Mouse (Mus musculus): Measurements from ENCODE around the gene Per3. TPM values are rescaled to one million over a fixed set of nuclear protein-coding genes. Genes with fewer than 3 reads are reported as not detected.

The Per3 gene
- polyA plus RNA-seq, 1 experiment from 2014 or later, result 5.6 TPM

GRCm38 (mm10) chr4:150965555-150965951 lies 78.9 kb downstream of the Per3 start:
- DNase-seq (ENCODE audit: low spot score), result no peak
- Histone ChIP-seq H3K4me3 (no peak overlapping the region), H3K9me3 (no peaks in the 10 kb centered on the region), H3K4me1 (peaks cover 5% of the 10 kb centered on the region), H3K36me3 (no peaks in the 10 kb centered on the region), H3K27ac (no peak overlapping the region), H3K27me3 (ENCODE audit: insufficient read depth, poor library complexity, severe bottlenecking) (no peaks in the 10 kb centered on the region)
- 66% methylated on average over 11 of the region's 11 CpGs for WGBS

DNA sequence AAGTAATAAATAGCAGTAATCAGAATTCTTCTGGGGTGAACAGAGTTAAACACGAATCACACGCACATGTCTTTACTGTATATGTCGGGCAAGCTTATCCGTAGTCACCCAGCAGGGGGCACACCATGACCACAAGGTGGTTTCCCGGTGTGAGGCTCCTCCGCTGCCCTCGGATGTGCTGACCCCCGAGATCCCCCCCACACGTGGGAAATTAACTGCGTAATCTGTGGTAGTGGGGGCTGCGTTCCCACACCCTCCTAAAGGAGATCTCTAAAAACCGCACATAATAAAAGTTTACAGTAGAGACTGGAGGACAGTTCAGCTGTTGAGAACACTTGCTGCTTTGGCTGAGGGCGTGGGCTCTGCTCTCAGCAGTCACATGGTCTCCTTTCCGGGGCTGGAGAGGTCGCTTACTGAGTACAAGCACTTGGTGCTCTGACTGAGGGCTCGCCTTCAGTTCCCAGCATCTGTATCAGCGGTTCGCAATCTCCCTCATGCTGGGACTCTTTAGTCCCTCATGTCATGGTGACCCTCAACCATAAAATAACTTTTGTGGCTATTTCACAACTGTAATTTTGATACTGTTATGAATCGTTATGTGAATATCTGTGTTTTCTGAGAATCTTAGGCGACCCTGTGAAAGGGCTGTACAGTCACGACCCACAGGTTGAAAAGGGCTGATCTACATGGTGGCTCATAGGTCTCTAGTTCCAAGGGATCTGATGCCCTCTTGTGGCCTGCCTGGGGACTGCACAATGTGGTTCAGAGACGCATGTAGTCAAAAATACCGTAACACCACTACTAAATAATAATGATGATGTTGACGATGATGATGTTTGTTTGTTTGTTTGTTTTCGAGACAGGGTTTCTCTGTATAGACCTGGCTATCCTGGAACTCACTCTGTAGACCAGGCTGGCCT lies 79.6 kb downstream of the Per3 start:
- DNase-seq (ENCODE audit: low spot score), result peak; percentile 88
- WGBS, result 10% methylated on average over 25 of the region's 25 CpGs
- no peaks in the 10 kb centered on the region for H3K9me3 ChIP-seq
- peaks cover 5% of the 10 kb centered on the region for H3K4me1 ChIP-seq
- H3K27me3 ChIP-seq (ENCODE audit: insufficient read depth, poor library complexity, severe bottlenecking), result no peaks in the 10 kb centered on the region
- H3K36me3 ChIP-seq, result no peaks in the 10 kb centered on the region
- H3K4me3 ChIP-seq, result peak overlapping the region; percentile 51
- no peak overlapping the region for H3K27ac ChIP-seq

GRCm38 (mm10) chr4:150963711-150964110 lies 80.8 kb downstream of the Per3 start:
- H3K36me3 ChIP-seq, result no peaks in the 10 kb centered on the region
- DNase-seq (ENCODE audit: low spot score), result no peak
- H3K27me3 ChIP-seq (ENCODE audit: insufficient read depth, poor library complexity, severe bottlenecking), result no peaks in the 10 kb centered on the region
- H3K9me3 ChIP-seq, result no peaks in the 10 kb centered on the region
- H3K4me3 ChIP-seq, result no peak overlapping the region
- H3K27ac ChIP-seq, result no peak overlapping the region
- 59% methylated on average over 2 of the region's 2 CpGs for WGBS
- peaks cover 15% of the 10 kb centered on the region for H3K4me1 ChIP-seq

- Histone ChIP-seq H3K27ac (no peak overlapping the region), H3K4me3 (no peak overlapping the region), H3K27me3 (ENCODE audit: insufficient read depth, poor library complexity, severe bottlenecking) (no peaks in the 10 kb centered on the region), H3K9me3 (no peaks in the 10 kb centered on the region), H3K36me3 (no peaks in the 10 kb centered on the region), H3K4me1 (peaks cover 18% of the 10 kb centered on the region)
- WGBS, result 63% methylated on average over 6 of the region's 6 CpGs
- DNase-seq (ENCODE audit: low spot score), result no peak
Observed at GRCm38 (mm10) chr4:150962231-150962630, 82.2 kb downstream of the Per3 start.

DNA sequence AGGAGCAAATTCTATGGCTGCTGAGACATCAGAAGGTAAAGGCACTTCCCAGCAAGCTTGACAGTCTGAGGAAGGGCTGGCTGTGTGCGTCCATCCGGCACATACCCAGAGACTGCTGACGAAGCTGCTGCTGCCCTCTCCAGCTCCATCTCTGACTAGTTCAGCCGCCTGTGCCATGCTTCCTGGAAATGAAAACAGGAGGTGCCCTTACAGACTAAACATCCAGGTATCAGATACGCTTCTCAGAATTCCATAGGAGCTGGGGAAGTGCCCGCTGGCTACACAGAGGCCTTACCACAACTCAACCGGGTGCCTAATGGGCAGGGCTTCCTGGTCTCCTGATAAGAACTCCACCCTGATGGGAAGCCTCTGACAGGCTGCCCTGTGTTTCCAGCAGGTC lies 85.9 kb downstream of the Per3 start:
- DNase-seq (ENCODE audit: low spot score), result no peak

GRCm38 (mm10) chr4:150957106-150957458 lies 87.4 kb downstream of the Per3 start:
- no peak for DNase-seq (ENCODE audit: low spot score)
- Histone ChIP-seq H3K36me3 (no peaks in the 10 kb centered on the region), H3K27me3 (ENCODE audit: insufficient read depth, poor library complexity, severe bottlenecking) (peaks cover under 1% of the 10 kb centered on the region; the same call in 1 of the 2 replicates), H3K27ac (no peak overlapping the region), H3K9me3 (no peaks in the 10 kb centered on the region), H3K4me1 (peaks cover 17% of the 10 kb centered on the region), H3K4me3 (no peak overlapping the region)
- WGBS, result 69% methylated on average over 1 of the region's 1 CpGs

More for the DNA sequence above, 85.9 kb downstream of the Per3 start:
- no peaks in the 10 kb centered on the region for H3K9me3 ChIP-seq
- WGBS, result 67% methylated on average over 7 of the region's 7 CpGs
- H3K27me3 ChIP-seq (ENCODE audit: insufficient read depth, poor library complexity, severe bottlenecking), result no peaks in the 10 kb centered on the region
- peaks cover 17% of the 10 kb centered on the region for H3K4me1 ChIP-seq
- no peak overlapping the region for H3K4me3 ChIP-seq
- no peak overlapping the region for H3K27ac ChIP-seq
- no peaks in the 10 kb centered on the region for H3K36me3 ChIP-seq

DNA sequence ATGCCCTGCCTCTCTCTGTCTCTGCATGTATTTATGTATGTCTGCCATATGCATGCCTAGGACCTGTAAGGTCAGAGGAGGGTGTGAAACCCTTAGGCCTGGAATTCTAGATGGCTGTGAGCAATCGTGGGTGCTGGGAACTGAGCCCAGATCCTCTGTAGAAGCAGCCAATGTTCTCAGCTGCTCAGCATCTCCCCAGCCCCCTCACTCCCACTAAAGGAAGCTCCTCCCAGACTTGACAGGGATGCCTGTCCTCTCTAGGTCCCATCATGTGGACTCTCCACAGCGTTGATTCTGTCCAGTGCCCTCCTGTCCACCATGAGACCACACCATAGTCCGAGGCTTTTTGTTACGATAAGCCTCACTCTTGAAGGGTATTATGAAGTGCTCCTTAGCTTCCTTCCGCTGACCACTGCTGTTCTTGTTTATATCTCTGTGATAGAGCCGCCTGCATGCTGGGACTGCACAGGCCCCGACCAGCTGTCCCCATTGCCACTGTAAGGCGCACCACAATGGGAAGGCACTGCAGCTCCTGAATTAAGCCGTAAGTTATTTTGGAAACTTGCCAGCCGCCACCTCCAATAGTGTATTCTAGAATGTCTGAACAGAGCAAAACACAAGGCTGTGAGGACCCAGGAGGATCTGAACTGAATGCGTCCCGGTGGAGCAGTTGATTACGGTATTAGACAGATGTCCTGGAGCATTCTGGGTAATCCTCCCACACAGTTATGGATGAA lies 87.9 kb downstream of the Per3 start:
- Histone ChIP-seq H3K9me3 (no peaks in the 10 kb centered on the region), H3K36me3 (no peaks in the 10 kb centered on the region), H3K27me3 (ENCODE audit: insufficient read depth, poor library complexity, severe bottlenecking) (peaks cover 5% of the 10 kb centered on the region; the same call in 1 of the 2 replicates), H3K4me3 (no peak overlapping the region), H3K4me1 (peaks cover 17% of the 10 kb centered on the region), H3K27ac (no peak overlapping the region)
- WGBS, result 78% methylated on average over 13 of the region's 13 CpGs
- no peak for DNase-seq (ENCODE audit: low spot score)

Other genes starting within 250 kb of the Per3 start
- gene Errfi1, start 190.7 kb downstream of the Per3 start, polyA plus RNA-seq (2016; fragmentation: Nextera tagmentation; extraction: Ambion mirVana), result 15.3 and 25.7 TPM in 2 replicates
- 403 and 488 TPM in 2 replicates for gene Park7, start 130.2 kb downstream of the Per3 start, polyA plus RNA-seq (2016; fragmentation: Nextera tagmentation; extraction: Ambion mirVana)
- 0.16 and 0.51 TPM in 2 replicates for gene Tnfrsf9, start 130.1 kb downstream of the Per3 start, polyA plus RNA-seq (2016; fragmentation: Nextera tagmentation; extraction: Ambion mirVana)
- gene Uts2, start 47.6 kb downstream of the Per3 start, polyA plus RNA-seq (2016; fragmentation: Nextera tagmentation; extraction: Ambion mirVana), result not detected in 2 replicates
- gene Vamp3, start 13.3 kb upstream of the Per3 start, polyA plus RNA-seq (2016; fragmentation: Nextera tagmentation; extraction: Ambion mirVana), result 105 and 113 TPM in 2 replicates
- gene Gm13090, start 44.9 kb upstream of the Per3 start, polyA plus RNA-seq (2016; fragmentation: Nextera tagmentation; extraction: Ambion mirVana), result not detected in 2 replicates